Mouse (Mus musculus) brown adipose tissue, adult 24 weeks (tissue): ENCODE results near the gene Rhebl1. TPM values are rescaled to one million over a fixed set of nuclear protein-coding genes. Genes with fewer than 3 reads are reported as not detected.
"Not testable (repeated sequence)": the region's sequence is repeated elsewhere in the genome, so short reads cannot be mapped to it uniquely, and the experiment has no call there.

Experiments
- H3K27ac ChIP-seq: fragments of 200-500 bp; replicated peaks from 2 replicates; pipeline ENCODE4 v1.5.1; 2012; ENCODE audit warnings: low read depth, mild to moderate bottlenecking, low read length
- H3K4me1 ChIP-seq: fragments of 200-500 bp; 2 replicates; pipeline ENCODE4 v1.6.1; 2012; ENCODE audit warnings: low read length, mixed read lengths; ENCODE audit not compliant: control insufficient read depth, insufficient read depth, insufficient read length
- H3K4me3 ChIP-seq: fragments of 200-500 bp; 2 replicates; pipeline ENCODE4 v1.5.1; 2012; ENCODE audit warnings: low read depth, mild to moderate bottlenecking, low read length, moderate library complexity; ENCODE audit not compliant: insufficient read depth
- polyA plus RNA-seq: library from polyadenylated mRNA; stranded (reverse); fragments of >200 nt; gene quantifications from 2 replicates; pipeline ENCODE4 v1.2.4, GENCODE M21; 2012; ENCODE audit not compliant: missing spikeins, insufficient read depth, insufficient read length

Rhebl1 gene
- polyA plus RNA-seq, 1 experiment, result not detected

DNA sequence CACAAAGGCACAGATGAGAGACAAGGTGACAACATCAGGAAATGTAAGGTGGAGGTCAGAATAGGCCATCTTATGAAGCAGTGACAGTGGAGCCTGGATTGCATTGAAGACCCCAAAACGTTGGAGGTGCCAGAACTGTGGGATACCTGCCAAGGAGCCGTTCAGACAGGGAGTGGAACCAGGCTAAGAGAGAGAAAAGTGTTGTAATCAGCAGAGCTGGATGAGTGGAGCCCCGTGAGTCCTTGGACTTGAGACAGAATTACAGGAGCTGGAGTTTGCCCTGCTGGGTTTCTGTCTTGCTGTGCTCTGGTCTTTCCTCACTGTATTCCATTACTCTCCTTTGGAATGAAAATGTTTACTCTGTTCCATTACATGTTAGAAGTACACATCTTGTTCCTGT lies 28.2 kb upstream of the Rhebl1 start:
- Histone ChIP-seq H3K4me1 (no peaks in the 10 kb centered on the region), H3K4me3 (no peak overlapping the region), H3K27ac (no peak overlapping the region)

DNA sequence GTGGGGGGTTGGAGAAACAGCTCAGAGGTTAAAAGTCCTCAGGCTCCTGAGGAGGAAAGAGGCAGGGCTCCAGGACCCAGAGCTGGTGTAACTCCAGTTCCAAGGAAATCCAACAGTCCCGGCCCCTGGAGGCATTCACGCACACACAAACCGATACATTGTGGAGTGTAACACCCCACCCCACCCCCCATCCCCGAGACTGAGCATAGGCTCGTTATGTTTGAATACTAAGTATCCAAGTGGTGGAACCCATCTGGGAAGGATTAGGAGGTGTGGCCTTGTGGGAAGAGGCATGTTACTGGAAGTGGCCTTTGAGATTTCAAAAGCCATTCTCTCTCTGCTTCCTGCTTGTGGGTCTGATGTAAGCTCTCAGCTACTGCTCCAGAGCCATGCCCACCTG lies 27.2 kb upstream of the Rhebl1 start:
- no peak overlapping the region for H3K27ac ChIP-seq
- H3K4me1 ChIP-seq, result no peaks in the 10 kb centered on the region
- no peak overlapping the region for H3K4me3 ChIP-seq

DNA sequence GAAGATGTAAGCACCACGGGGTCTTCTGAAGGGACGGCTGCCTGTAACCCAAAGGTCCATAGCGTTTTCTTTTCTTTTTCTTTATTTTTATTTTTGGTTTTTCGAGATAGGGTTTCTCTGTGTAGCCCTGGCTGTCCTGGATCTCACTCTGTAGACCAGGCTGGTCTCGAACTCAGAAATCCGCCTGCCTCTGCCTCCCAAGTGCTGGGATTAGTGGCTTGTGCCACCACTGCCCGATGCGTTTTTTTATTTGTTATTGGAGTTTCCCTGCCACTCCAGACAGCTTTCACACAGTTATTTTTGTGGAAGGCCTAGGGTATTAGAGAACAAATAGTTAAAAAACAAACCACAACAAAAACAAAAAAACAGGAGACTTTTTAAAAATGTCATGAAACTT lies 24.2 kb upstream of the Rhebl1 start:
- H3K4me1 ChIP-seq, result not testable (repeated sequence)
- Histone ChIP-seq H3K4me3 (peak overlapping the region; percentile 62), H3K27ac (peak overlapping the region; percentile 68)

DNA sequence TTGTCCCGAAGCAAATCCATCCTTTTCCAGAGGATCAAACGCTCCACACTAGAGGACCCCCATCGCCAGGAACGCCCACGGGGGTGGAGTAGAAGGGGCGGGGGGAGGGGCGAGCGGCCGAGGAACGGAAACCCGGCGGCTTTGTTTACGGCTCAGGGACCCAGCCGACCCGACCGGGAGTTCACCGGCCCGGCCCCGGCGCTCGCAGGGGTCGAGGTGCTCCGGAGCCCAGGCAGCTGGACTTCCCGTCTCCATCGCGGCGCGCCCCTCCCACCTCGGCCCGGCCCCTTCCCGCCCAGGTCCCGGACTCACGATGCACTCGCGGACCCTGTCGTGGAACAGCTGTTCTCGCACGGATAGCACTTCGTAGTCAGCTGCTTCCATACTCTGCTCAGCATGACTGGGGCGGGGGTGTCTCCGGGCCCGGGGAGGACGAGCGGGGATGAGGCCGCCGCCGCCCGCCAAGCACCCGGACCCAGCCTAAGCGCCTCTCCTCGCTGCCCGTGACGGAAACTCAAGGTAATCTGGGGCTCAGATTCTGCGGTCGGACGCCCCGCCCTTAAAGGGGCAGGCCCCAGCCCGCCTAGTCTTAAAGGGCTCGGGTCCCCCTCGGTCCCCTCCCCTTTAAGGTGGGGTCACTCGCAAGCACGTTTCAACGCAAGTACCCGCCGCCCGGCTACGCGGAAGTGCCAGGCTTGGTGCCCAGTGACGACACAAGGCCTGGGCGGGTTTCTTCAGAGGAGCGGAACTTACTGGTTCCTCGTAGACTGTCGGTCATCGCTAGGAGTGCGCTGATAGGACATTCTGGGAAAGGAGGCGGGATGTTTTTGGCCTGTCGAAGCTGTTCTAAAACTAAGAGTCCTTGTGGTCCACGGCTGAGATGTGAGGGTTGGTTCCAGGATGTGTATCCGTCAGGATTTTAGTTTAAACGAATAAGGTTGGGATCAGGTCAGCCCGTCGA lies 23.5 kb upstream of the Rhebl1 start, which contains the start of gene Lmbr1l:
Lmbr1l (minus strand) TSS at position 694 of the 961 bp plus-strand sequence.
- Histone ChIP-seq H3K4me3 (peak within 1 kb of the TSS; percentile 69), H3K27ac (peak within 1 kb of the TSS; percentile 68), H3K4me1 (peaks cover 5% of the 10 kb centered on the region; the same call in 1 of the 2 replicates)

DNA sequence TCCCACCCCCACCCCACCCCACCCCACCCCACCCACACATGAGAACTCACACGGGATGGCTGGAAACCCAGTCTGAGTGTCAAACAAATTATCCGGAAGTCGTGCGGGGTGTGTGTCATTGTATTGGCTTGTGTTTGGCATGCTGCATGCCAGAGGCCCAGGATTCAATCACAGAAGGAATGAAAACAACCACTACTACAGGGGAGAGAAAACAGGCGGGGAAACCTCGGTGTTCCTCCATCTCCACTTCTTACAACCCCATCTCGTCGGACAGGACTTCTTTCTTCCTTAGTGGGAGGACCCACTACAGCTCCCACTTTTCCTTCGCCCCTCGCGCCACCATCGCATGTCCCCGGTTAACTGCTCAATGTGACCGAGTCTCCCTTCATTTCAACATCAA lies 22.8 kb upstream of the Rhebl1 start:
- Histone ChIP-seq H3K4me3 (peak overlapping the region; percentile 69), H3K27ac (0 out of 2 replicates have a peak overlapping the region, but pooled peaks have one; percentile 7), H3K4me1 (peaks cover 5% of the 10 kb centered on the region; the same call in 1 of the 2 replicates)

DNA sequence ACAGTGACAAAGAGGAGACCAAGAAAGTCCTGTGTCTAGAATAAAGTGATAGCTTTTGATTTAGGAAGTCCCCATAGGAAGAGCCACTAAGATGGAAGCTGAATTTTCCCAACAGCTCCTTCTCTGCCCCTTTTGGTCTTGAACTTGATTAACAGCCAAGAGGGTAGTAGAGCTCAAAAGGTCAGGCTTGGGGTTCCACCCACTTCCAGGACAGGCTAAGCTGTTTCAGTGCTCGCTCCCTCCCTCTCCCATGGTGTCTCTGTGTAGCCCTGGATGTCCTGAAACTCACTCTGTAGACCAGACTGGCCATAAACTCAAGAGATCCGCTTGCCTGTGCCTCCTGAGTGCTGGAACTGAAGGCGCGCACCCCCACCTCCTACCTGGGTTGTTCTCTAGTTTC lies 21.7 kb upstream of the Rhebl1 start:
- Histone ChIP-seq H3K4me3 (peak overlapping the region; percentile 3; the same call in 1 of the 2 replicates), H3K4me1 (peaks cover 5% of the 10 kb centered on the region; the same call in 1 of the 2 replicates), H3K27ac (no peak overlapping the region)

DNA sequence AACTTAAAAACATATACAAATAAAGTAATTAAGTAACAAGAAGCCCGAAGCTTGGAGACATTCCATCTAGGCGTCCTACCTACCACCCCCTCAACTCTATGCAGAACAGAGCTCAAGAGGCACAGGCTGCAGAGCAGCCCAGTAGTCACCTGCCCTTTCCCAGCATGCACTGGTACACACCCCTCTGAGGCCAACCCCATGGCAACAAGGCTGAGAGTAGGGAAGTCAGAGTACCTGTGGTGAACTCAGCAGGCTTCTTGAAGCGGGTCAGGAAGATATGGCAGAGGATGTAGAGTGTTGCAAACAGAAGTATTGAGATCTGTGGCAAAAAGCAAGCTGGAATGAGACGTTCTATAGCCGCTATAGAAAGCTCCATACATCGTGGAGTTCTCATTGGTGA lies 20.6 kb upstream of the Rhebl1 start:
- no peak overlapping the region for H3K27ac ChIP-seq
- H3K4me1 ChIP-seq, result peaks cover 5% of the 10 kb centered on the region; the same call in 1 of the 2 replicates
- no peak overlapping the region for H3K4me3 ChIP-seq

DNA sequence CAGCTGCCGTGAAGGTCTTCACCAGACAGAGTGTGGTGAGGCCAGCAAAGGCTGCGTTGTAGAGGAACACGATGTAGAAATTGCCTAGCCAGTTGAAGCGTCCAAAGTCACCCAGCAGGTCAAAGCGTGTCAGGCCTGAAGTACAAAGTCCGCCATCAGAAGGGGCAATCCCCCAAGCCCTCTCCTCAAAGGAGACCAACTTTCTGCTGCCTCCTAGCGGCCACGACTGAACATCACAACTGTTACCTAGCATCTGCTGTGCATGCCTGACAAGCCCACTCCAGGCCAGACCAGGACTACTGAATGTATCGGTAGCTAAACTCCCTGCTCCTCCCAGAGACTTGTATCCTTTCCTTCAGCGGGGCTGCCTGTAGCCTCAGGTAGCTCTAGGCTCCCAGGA lies 10.4 kb upstream of the Rhebl1 start:
- H3K4me3 ChIP-seq, result no peak overlapping the region
- H3K4me1 ChIP-seq, result no peaks in the 10 kb centered on the region

DNA sequence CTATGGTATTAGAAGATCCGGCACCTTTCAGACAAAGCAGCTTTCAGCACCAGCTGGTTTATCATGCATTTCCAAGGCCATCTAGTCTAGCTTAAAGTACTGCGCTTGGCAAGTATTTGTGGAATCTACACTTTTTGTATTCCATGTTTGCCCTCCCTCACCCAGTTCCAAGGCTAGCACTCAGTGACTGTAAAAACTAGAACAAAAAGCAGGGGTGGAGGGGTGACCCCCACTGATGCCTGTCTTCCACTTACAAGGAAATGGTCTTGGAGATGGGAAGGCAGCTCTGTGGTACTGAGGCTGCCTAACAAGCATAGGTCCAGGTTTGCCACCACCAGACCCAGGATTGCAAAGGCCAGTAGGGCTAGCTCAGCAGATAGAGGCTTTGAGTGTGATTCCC lies 8.3 kb upstream of the Rhebl1 start:
- H3K27ac ChIP-seq, result no peak overlapping the region
- no peak overlapping the region for H3K4me3 ChIP-seq
- no peaks in the 10 kb centered on the region; the same call in 1 of the 2 replicates for H3K4me1 ChIP-seq

More for the DNA sequence above, 10.4 kb upstream of the Rhebl1 start:
- H3K27ac ChIP-seq, result no peak overlapping the region

DNA sequence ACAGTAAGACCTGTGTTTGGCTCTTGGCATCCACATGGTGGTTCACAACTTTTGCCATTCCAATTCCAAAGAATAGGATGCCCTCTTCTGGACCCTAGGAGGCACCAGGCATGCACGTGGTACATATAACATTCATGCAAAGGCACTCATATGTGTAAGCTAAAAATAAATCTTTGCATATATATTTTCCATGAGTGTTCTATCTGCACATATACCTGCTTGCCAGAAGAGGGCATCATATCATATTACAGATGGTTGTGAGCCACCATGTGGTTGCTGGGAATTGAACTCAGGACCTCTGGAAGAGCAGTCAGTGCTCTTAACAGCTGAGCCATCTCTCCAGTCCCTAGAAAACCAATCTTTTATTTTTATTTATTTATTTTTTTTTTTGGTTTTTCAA lies 7.2 kb upstream of the Rhebl1 start:
- H3K27ac ChIP-seq, result no peak overlapping the region

DNA sequence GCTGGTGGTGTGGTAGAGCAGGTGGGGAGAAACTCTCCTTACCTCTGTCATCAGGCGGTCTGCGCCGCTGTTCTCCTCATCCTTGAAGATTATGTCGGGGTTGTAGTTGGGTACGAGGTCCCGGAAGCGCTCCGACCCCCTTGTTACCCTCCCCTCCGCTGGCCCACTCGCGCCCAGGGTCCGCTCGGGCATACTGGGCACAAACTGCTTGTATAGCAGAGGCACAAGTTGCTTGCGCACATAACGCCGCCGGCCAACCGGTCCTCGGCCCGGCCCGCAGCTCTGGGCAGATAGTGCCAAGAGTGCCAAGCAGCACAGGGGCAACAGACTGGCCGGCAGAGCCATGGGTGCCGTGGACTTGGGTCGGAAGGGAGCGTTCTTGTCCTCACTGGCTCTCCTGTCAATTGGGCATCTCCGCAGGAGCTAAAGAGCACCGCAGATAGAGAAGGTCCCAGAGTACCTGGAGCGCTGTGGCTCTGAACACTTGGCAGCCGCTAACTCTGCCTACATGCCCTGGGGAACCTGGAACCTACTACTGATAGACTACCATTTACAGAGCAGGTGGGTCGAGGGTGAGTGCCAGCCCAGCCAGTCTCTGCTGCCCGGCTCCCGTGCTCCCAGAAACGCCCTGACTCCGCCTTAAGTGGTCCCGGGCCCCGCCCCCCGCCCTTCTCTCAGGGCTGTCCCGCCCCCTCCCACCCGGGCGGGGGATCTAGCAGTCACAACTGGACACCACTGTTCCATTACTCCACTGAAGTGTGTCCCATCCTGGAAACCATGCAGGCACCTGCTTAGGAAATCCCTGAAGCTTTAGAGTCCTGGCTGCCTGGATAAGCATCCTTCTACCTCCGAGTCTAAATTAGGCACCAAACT lies 3.8 kb upstream of the Rhebl1 start, which contains the start of gene Dhh:
Dhh (minus strand) TSS at position 613 of the 873 bp plus-strand sequence.
- Histone ChIP-seq H3K4me1 (peaks cover 15% of the 10 kb centered on the region), H3K4me3 (peak within 1 kb of the TSS; percentile 31), H3K27ac (no peak within 1 kb of the TSS)

More for the DNA sequence above, 7.2 kb upstream of the Rhebl1 start:
- Histone ChIP-seq H3K4me1 (peaks cover 6% of the 10 kb centered on the region), H3K4me3 (no peak overlapping the region)

DNA sequence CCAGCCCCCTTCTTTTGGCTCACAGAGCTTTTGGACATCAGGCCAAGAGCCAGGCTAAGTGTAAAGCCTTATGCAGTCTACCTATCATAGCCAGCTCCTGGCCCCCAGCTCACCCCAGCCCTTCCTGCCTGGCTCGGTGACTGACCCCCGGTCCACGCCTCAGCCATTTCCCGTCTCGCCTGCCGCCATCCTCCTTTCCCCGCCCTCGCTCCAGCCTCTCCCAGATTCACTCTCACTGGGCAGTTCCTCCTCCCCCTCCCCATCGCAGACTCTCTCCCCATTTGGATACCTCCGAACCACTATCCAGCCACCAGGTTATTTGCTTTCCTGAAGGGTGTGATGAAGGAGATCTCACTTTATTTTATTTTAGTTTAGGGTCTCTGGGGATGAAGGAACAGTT lies 3.2 kb upstream of the Rhebl1 start:
- H3K4me3 ChIP-seq, result peak overlapping the region; percentile 31
- H3K4me1 ChIP-seq, result peaks cover 15% of the 10 kb centered on the region
- no peak overlapping the region for H3K27ac ChIP-seq

DNA sequence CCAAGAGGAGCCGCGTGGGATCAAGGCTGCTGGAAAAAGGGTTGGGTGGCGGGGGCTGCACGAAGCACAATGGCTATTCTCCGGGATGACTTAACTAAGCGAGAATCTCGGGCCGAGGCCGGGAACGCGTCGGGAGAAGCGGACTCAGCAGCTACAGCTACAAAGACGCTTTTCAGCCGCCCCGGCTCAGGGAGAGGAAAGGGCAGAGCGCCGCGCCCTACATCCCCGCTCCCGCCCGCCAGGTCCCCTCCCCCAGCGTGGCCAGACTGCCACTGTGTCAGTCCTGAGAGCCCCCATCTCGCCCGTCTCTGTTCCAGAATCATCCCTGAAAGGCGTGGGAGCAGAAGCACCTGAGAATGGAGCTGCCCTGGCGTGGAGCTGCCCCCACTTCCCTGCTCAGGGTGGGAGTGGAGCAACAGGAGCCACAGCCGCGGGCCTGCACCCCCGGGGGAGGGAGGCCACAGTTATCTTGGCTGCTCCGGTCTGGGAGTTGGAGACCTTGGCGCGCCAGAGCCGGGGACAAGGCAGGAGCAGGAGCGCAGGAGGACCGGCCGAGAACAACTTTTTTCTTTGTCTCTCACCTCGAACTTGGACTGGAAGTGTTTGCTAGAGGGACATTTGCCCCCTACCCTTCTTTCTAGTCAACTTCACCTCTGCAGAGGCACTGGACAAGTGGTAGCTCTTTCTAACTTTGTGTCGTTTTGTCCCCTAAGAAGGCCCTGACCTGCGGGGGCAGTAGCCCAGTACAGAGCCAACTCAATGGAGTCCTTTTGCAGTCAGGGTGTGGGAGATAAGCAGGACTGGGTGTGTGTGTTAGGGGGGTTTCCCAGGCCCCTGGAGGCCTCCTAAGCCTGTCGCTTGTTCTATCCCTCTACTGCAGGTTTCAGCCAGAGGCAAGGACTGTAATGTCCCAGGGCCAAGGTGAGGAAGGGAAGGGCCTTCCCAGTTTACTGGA lies 1.6 kb upstream of the Rhebl1 start:
- H3K4me1 ChIP-seq, result peaks cover 15% of the 10 kb centered on the region
- peak overlapping the region; percentile 11 for H3K27ac ChIP-seq
- H3K4me3 ChIP-seq, result peak overlapping the region; percentile 76
